Mouse (Mus musculus): ENCODE results near the gene Tuba4a.
A peak's percentile ranks its signal among the peaks of the same experiment; 100 is the strongest.

Gene Tuba4a

GRCm38 (mm10) chr1:75219531-75219930, at the start of gene Tuba4a:
TSS of gene Tuba4a (minus strand) at chr1:75219865.
- DNase-seq (ENCODE audit: low read depth, low spot score), result no peak

DNA sequence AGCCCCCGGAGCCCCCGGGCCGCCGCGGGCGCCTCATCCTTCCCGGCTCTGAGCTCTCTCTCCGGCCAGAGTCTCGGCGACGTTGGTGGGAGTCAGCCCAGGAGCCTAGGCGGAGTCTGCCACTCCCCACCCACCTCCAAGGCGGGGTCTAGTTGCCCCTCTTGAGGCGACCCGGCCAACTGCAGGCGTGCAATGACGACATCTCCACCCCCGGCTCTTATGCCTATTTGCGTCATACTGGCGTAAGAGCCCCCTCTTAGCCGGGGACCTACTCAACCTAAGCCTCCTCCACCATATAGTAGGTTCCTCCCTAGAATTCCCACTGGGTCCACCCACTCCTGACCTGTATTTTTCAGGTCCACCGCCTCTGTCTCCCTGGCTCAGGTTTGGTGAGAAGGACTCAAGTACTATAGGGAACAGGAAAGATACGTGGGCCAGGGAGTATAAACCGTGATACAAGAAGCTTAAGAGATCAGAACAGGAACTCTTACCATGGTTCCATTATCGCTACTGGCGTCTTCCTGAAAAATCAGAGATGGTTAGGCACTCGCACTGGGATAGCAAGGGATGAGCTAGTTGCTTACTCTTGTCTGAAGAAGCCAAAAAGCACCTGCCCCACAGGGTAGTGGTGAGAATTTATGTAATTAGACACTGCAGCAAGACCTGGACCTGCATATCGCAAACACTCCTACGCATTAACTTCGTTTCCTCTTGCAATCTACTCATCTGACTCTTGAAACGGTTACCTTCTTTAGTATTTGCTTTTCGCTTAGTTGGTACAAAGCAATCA, 44.6 kb upstream of the Tuba4a start, which contains the start of gene Ptprn:
TSS of gene Ptprn (minus strand) at position 412 of the 790 bp plus-strand sequence.
- DNase-seq (ENCODE audit: low read depth, low spot score), result no peak

DNA sequence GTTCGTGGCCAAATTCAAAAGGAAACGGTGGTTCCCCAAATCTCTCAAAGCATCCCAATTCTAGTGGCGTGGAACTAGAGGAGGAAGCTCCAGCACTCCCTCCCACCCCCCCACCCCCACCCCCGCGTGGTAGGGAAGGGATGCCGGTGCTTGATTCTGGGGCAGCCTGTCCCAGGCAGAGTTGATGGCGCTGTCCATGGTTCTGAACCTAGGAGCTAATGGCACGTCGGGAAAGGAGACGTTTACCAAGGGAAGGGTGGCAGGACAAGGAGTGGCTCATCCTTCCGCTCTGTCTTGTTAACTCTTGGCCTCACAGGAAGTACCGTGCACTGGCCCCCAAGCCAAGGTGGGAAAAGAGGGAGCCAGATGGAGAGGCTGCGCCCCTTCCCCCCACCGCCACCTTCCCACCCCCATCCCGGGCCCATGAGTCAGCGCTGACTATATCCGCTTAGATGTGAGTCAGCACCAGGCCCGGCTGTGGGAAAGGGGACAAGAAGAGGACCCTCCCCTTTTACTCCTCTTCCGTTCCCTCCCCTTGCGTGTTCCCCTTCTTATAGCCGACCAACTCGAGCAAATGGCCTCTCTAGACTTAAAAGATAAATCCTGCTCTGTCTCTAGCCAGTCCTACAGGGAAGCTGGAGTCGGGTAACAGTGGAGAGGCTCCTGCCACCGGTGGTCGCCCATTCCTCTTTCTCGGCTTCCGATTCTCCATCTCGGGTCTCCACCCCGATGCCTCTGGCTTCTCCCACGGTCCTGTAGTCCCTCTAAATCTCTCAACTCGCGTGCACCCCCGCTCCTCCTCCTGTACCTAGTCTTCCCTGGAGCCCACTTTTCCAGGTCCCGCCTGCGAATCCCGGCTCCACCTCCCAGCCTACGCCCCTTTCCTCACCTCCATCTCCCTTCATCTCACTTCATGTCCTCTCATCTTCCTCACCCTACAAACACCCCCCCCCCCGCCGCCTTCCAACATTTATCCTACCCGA, 43.6 kb upstream of the Tuba4a start:
- peak; percentile 70 for DNase-seq (ENCODE audit: low read depth, low spot score)

DNA sequence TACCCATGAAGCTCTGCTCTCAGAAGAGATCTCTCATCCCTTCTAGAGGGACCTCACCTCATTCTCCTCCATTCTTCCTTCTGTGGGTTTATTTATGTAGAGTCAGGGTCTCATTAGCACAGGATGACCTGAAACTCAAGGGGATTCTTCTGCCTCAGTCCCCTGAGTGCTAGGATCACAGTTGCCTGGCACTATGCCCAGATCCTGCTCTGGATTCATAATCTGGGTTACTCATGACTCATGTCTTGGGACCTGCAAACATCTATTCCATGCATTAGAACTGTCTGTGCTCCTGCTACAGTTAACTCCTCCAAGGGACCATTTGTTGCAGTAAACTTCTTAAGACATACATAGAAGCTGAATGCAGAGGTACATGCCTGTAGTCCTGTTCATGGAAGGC, 41.6 kb upstream of the Tuba4a start:
- DNase-seq (ENCODE audit: low read depth, low spot score), result no peak

- no peak for DNase-seq (ENCODE audit: low read depth, low spot score)
Measured at GRCm38 (mm10) chr1:75255516-75256046, 35.9 kb upstream of the Tuba4a start.

DNA sequence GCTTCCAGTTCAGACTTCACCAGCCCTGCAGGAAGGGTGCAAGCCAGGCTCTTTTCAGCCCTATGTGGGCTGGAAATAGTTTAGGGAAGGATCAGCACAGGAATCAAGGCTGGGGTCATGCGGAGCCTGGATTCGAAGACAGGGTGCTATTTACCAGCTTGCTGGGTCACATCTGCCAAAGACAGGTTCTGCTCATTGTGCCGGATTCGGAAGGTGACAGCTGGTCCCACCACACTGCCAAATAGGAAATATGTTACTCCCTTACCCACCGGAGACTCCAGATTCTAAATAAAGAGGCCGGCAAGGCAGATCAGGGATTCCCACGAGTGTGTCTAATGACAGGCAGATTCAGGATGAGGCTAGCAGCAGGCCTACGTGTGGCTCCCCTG, 35.0 kb upstream of the Tuba4a start:
- no peak for DNase-seq (ENCODE audit: low read depth, low spot score)

- DNase-seq (ENCODE audit: low read depth, low spot score), result peak; percentile 68
Measured at GRCm38 (mm10) chr1:75253849-75254624, 34.4 kb upstream of the Tuba4a start.

- no peak for DNase-seq (ENCODE audit: low read depth, low spot score)
Measured at GRCm38 (mm10) chr1:75253029-75253428, 33.4 kb upstream of the Tuba4a start.

DNA sequence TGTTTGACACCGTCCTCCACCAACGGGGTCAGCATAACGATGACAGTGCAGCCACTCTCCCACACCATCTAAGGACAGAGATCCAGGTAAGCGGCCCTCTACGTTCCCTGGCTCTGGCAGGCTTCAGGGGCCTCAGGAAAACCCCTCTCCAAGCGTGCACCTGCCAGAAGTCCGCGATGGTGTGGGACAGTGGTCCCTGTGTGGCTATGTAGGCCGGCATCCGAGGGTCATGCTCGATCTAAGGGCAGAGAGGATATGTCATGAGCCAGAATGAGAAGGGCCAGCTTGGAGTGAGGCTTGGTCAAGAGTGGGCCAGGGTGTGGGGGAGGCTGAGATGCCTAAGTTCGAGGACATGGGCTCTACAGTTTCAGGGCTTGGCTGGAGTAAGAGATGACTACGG, 32.6 kb upstream of the Tuba4a start:
- DNase-seq (ENCODE audit: low read depth, low spot score), result no peak

- peak; percentile 62 for DNase-seq (ENCODE audit: low read depth, low spot score)
Measured at GRCm38 (mm10) chr1:75251112-75251970, 31.7 kb upstream of the Tuba4a start.

GRCm38 (mm10) chr1:75250498-75250897, 30.8 kb upstream of the Tuba4a start:
- DNase-seq (ENCODE audit: low read depth, low spot score), result no peak

GRCm38 (mm10) chr1:75248041-75248772, 28.5 kb upstream of the Tuba4a start:
- no peak for DNase-seq (ENCODE audit: low read depth, low spot score)

DNA sequence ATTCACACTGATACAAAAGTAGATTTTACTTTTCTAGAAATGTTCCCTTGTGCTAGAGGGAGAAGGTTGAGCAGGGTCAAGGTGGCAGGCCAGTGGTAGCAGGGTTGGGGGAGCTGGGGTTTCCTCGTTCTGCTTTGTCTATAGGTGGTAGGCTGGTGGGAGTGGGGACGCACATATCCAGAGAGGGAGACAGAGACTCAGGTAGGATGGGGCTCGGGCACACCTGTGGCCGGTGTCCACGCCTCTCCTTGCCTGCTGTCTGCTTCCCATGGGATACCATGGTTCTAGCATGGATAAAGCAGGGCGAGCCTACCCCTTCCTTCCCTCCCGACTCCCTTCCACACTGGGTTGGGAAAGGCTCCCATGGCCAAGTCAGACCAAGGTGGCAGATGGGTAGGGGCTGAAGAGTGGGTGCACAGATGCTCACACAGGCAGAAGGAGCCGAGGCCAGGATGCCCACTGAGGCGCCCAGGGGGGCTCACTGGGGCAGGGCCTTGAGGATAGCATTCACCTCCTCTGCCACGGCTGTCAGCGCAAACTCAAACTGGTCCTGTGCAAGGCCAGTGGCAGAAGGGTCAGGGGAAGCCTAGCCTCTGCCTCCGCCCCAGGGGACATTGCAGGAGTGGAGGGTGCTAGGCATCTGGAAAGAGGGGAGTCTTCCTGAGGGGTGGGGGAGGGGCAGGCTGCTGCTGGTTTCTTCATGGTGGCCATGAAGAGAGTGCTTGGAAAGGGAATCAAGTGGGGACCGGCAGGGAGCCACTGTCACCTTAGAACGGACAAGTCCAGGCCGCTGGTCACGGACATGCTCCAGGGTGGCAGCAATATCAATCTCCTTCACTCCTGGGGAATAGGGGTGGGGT, 27.6 kb upstream of the Tuba4a start:
- no peak for DNase-seq (ENCODE audit: low read depth, low spot score)

- DNase-seq (ENCODE audit: low read depth, low spot score), result peak; percentile 37
Measured at GRCm38 (mm10) chr1:75244836-75245235, 25.2 kb upstream of the Tuba4a start.

DNA sequence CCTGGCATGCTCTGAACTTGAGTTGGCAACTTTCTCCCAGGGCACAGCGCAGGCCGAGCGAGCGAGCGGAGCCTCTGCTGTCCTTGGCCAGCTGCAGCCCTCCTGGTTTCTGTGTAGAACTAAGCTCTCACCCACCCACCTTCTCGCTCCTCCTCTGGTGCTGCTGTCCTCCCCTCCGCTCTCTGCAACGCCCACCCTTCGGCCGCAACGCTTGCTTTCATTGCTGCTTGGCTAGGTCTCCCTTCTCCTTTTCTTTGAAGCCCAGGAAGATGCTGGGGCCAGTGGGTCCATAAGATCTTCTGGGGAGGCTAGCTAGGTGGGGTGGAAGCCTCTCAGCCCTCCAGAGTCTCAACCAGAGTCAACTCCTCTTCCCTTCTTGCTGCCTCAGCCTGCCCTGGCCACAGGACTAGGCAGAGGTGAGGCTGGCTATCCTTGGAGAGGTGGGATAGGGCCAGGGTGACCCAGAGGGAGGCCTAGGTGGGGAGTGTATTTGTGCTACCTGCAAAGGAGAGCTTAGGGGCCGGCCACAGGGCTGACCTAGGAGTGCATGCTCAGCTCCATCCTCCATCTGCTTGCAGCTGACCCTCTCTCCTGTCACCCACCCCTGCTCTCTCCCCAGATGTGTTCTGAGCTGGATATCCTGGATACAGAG, 24.6 kb upstream of the Tuba4a start:
- DNase-seq (ENCODE audit: low read depth, low spot score), result no peak

DNA sequence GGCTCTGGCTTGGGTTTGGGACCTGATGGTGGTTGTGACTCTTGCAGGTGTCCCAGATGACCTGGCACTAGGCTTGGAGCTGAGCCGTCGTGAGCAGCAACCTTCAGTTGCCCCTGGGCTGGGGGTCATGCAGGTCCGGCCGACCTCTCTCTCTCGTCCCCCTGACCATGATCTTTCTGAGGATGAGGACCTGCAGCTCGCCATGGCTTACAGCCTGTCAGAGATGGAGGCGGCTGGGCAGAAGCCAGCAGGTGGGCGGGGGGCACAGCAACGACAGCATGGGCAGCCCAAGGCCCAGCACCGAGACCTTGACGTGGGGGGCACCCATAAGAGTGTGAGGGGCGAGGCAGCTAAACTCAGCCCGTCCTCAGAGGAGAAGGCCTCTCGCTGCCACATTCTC, 23.7 kb upstream of the Tuba4a start:
- DNase-seq (ENCODE audit: low read depth, low spot score), result no peak

GRCm38 (mm10) chr1:75239591-75239990, 19.9 kb upstream of the Tuba4a start:
- no peak for DNase-seq (ENCODE audit: low read depth, low spot score)

Data from embryo, embryonic 11.5 days (tissue).